Mouse (Mus musculus): Measurements from ENCODE around the gene Muc5b.

- TF ChIP-seq CTCF (IDR thresholded peaks at IDR 0.05; ENCODE audit: control insufficient read depth, insufficient read depth, insufficient read length), result no peak
- TF ChIP-seq CEBPB (IDR thresholded peaks at IDR 0.05; ENCODE audit: low read depth), result no peak
- no peak for TF ChIP-seq USF1 (IDR thresholded peaks at IDR 0.05; ENCODE audit: low read depth)
- no peak for TF ChIP-seq MAX (IDR thresholded peaks at IDR 0.05)
- no peak for TF ChIP-seq MYOG (IDR thresholded peaks at IDR 0.05; ENCODE audit: control insufficient read depth, extremely low read depth, insufficient read length)
- no peak for TF ChIP-seq MYOD1 (IDR thresholded peaks at IDR 0.05; ENCODE audit: control insufficient read depth, insufficient read length, low read depth)
These were observed 63.4 kb downstream of the Muc5b start for GRCm38 (mm10) chr7:141902269-141902729.
